Mouse (Mus musculus): ENCODE measurements around the gene Rtn4rl1. TPM values are rescaled to one million over a fixed set of nuclear protein-coding genes. Genes with fewer than 3 reads are reported as not detected.

The Rtn4rl1 gene
- polyA plus RNA-seq, 1 experiment from 2014 or later = 0.88 TPM

DNA sequence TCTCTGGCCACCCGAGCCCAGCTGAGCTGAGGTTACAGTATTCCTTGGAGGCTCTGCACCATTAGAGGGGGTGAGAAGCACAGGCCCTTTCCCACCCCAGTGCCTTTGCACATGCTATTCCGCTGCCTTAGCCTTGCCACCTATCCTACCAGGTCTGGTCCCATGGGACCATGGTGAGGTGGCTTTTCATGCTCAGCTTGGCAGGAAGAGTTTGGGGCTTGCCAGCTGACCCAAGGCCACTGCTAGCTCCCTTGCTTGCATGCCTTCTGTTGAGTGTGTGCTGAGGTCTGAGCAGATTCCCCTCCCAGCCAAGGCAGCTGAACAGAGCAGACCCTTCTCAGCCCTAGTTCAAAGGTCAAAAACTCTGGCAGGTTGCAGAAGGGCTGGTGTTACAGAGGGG is 67.4 kb downstream of the Rtn4rl1 start:
- WGBS = 91% methylated on average over 2 of the region's 2 CpGs
- Histone ChIP-seq H3K4me1 (ENCODE audit: control insufficient read depth, insufficient read depth, low read length) (peaks cover 20% of the 10 kb centered on the region), H3K4me2 (replicated peaks; ENCODE audit: low read depth, low read length) (no peak overlapping the region)

DNA sequence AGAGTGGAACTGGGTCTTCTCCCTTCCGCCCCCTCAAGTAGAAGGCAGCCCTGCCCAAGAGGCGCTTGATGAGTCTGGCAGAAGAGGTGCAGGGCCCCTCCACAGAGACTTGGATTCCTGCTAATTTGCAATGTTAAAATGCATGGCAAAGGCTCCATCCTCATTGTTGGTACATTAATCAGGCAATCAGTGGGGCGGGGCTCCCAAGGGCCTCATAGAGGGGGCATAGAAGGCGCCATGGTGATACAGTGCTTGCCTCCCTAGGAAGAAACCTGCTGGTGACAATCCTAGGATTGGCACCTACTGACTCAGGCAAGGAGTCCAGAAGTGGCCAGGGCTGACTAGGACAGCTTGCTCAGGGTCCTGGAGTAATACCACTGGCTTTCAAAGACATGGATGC is 68.1 kb downstream of the Rtn4rl1 start:
- ATAC-seq (ENCODE audit: insufficient number of reproducible peaks, insufficient read depth, low FRiP score, low read depth) = no peak
- H3K27ac ChIP-seq (ENCODE audit: low read length) = no peak overlapping the region
- no peaks in the 10 kb centered on the region for H3K27me3 ChIP-seq (ENCODE audit: control insufficient read depth, insufficient read depth, low read length)
- H3K36me3 ChIP-seq (ENCODE audit: control insufficient read depth, insufficient read depth, low read length) = no peaks in the 10 kb centered on the region
- 80% methylated on average over 4 of the region's 4 CpGs for WGBS
- no peaks in the 10 kb centered on the region for H3K9me3 ChIP-seq (ENCODE audit: control insufficient read depth, low read depth, low read length)
- H3K4me1 ChIP-seq (ENCODE audit: control insufficient read depth, insufficient read depth, low read length) = peaks cover 20% of the 10 kb centered on the region
- H3K9ac ChIP-seq (replicated peaks; ENCODE audit: low read depth, low read length) = no peak overlapping the region
- no peak overlapping the region for H3K4me3 ChIP-seq (ENCODE audit: low read depth, low read length)
- no peak overlapping the region for H3K4me2 ChIP-seq (replicated peaks; ENCODE audit: low read depth, low read length)

More for the DNA sequence above, 67.4 kb downstream of the Rtn4rl1 start:
- no peak for ATAC-seq (ENCODE audit: insufficient number of reproducible peaks, insufficient read depth, low FRiP score, low read depth)
- Histone ChIP-seq H3K4me3 (ENCODE audit: low read depth, low read length) (no peak overlapping the region), H3K36me3 (ENCODE audit: control insufficient read depth, insufficient read depth, low read length) (no peaks in the 10 kb centered on the region), H3K9me3 (ENCODE audit: control insufficient read depth, low read depth, low read length) (no peaks in the 10 kb centered on the region), H3K27ac (ENCODE audit: low read length) (no peak overlapping the region; the same call in 1 of the 2 replicates), H3K27me3 (ENCODE audit: control insufficient read depth, insufficient read depth, low read length) (no peaks in the 10 kb centered on the region), H3K9ac (replicated peaks; ENCODE audit: low read depth, low read length) (no peak overlapping the region)

DNA sequence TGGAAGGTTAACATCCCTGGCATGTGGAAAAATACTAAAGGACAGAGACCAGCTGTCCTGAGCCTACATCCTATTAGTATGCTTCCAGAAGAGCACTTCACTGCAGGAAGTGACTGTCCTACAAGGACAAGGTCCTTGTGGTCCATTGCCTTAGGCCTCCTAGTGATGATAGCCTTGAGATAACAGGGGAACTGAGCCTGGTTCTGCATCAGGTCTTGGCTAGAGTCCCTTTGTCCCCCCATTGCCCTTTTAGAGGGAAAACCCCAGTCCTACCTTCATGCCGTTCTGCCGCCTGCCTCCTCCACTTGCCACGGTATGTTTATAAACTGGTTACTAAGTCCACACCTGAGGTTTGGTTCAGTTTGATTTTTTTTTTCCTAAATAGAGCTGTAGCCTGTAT is 68.6 kb downstream of the Rtn4rl1 start:
- Histone ChIP-seq H3K4me2 (replicated peaks; ENCODE audit: low read depth, low read length) (no peak overlapping the region), H3K27ac (ENCODE audit: low read length) (peak overlapping the region; percentile 79; the same call in 1 of the 2 replicates), H3K36me3 (ENCODE audit: control insufficient read depth, insufficient read depth, low read length) (no peaks in the 10 kb centered on the region), H3K4me1 (ENCODE audit: control insufficient read depth, insufficient read depth, low read length) (peaks cover 20% of the 10 kb centered on the region), H3K4me3 (ENCODE audit: low read depth, low read length) (no peak overlapping the region), H3K9me3 (ENCODE audit: control insufficient read depth, low read depth, low read length) (no peaks in the 10 kb centered on the region), H3K9ac (replicated peaks; ENCODE audit: low read depth, low read length) (no peak overlapping the region), H3K27me3 (ENCODE audit: control insufficient read depth, insufficient read depth, low read length) (no peaks in the 10 kb centered on the region)
- 67% methylated on average over 3 of the region's 3 CpGs for WGBS
- no peak for ATAC-seq (ENCODE audit: insufficient number of reproducible peaks, insufficient read depth, low FRiP score, low read depth)

DNA sequence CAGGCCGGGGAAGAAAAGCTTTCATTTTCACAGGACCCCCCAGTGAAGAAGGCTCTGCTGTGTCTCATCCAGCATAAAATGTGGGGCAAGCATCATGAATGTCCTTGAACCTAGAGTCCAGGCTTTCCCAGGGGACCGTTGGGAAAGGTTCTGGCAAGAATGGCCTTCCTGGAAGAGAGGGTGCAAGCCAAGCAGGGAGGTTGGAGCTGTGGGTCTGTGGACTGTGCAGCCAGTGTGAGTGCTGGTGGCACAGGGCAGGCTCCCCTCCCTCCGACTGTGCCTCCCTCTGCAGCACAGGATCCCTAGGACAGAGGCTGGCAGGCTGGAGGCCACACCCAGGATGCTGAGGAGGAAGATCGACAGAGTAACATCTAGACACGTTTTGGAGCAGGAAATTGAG is 69.2 kb downstream of the Rtn4rl1 start:
- ATAC-seq (ENCODE audit: insufficient number of reproducible peaks, insufficient read depth, low FRiP score, low read depth) = no peak
- WGBS = 39% methylated on average over 5 of the region's 5 CpGs
- Histone ChIP-seq H3K4me2 (replicated peaks; ENCODE audit: low read depth, low read length) (no peak overlapping the region), H3K27me3 (ENCODE audit: control insufficient read depth, insufficient read depth, low read length) (no peaks in the 10 kb centered on the region), H3K4me1 (ENCODE audit: control insufficient read depth, insufficient read depth, low read length) (peaks cover 20% of the 10 kb centered on the region), H3K9ac (replicated peaks; ENCODE audit: low read depth, low read length) (no peak overlapping the region), H3K36me3 (ENCODE audit: control insufficient read depth, insufficient read depth, low read length) (no peaks in the 10 kb centered on the region), H3K27ac (ENCODE audit: low read length) (peak overlapping the region; percentile 79), H3K9me3 (ENCODE audit: control insufficient read depth, low read depth, low read length) (no peaks in the 10 kb centered on the region), H3K4me3 (ENCODE audit: low read depth, low read length) (no peak overlapping the region)

DNA sequence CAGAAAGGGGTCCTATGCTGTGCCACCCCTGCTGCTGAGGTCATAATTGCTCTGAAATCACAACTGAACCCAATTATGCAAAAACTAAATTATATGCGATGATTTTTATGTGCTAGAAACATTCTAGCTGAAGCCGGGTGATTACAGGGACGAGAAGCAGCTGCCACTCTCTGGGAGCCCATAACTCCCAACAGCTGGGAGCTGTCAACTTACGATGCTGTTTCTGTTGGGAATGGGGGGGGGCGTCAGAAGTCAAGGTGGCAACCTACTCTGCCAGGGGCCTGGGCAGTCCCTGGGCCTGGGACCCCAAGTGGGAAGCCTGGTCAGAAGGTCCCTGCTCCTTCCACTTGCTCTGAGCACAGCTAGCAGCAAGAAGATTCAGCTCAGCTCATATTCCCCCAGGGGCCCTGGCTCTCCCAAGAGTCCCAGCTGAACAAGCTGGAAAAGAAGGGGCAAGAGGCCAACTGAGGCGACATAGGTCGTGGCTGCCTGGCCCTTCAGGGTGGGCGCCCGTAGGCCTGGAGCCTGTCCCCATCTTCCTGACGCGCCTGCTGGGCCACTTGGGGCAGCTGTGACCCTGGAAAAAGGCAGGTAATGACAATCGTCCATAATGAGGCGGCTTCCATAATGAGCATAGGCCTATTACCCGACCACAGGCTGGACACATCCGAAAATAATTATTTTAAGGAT is 69.8 kb downstream of the Rtn4rl1 start:
- peaks cover 20% of the 10 kb centered on the region for H3K4me1 ChIP-seq (ENCODE audit: control insufficient read depth, insufficient read depth, low read length)
- no peaks in the 10 kb centered on the region for H3K27me3 ChIP-seq (ENCODE audit: control insufficient read depth, insufficient read depth, low read length)
- ATAC-seq (ENCODE audit: insufficient number of reproducible peaks, insufficient read depth, low FRiP score, low read depth) = no peak
- 49% methylated on average over 15 of the region's 15 CpGs for WGBS
- no peaks in the 10 kb centered on the region for H3K9me3 ChIP-seq (ENCODE audit: control insufficient read depth, low read depth, low read length)
- H3K4me2 ChIP-seq (replicated peaks; ENCODE audit: low read depth, low read length) = no peak overlapping the region
- H3K4me3 ChIP-seq (ENCODE audit: low read depth, low read length) = no peak overlapping the region
- no peaks in the 10 kb centered on the region for H3K36me3 ChIP-seq (ENCODE audit: control insufficient read depth, insufficient read depth, low read length)
- H3K9ac ChIP-seq (replicated peaks; ENCODE audit: low read depth, low read length) = no peak overlapping the region
- H3K27ac ChIP-seq (ENCODE audit: low read length) = peak overlapping the region; percentile 79

DNA sequence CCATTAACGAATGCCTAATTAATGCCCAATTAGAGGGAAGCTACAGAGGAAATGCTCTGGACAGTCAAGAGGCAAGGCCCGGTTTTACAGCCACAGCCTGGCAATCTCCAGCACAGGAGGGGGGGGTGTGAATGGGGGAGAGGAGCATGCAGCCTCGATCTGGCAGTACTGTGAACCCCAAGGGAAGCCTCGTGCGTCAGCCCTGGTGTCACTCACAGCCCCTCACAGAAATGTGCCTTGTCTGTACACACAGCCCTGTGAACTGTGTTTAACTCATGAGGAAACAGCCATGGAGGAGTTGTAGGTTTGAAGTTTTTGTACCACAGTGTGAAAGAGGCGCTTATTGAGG is 70.4 kb downstream of the Rtn4rl1 start:
- no peaks in the 10 kb centered on the region for H3K36me3 ChIP-seq (ENCODE audit: control insufficient read depth, insufficient read depth, low read length)
- no peak overlapping the region for H3K4me3 ChIP-seq (ENCODE audit: low read depth, low read length)
- H3K4me2 ChIP-seq (replicated peaks; ENCODE audit: low read depth, low read length) = no peak overlapping the region
- 60% methylated on average over 6 of the region's 6 CpGs for WGBS
- no peak overlapping the region for H3K9ac ChIP-seq (replicated peaks; ENCODE audit: low read depth, low read length)
- H3K4me1 ChIP-seq (ENCODE audit: control insufficient read depth, insufficient read depth, low read length) = peaks cover 20% of the 10 kb centered on the region
- ATAC-seq (ENCODE audit: insufficient number of reproducible peaks, insufficient read depth, low FRiP score, low read depth) = no peak
- peak overlapping the region; percentile 3; the same call in 1 of the 2 replicates for H3K27ac ChIP-seq (ENCODE audit: low read length)
- H3K9me3 ChIP-seq (ENCODE audit: control insufficient read depth, low read depth, low read length) = no peaks in the 10 kb centered on the region
- no peaks in the 10 kb centered on the region for H3K27me3 ChIP-seq (ENCODE audit: control insufficient read depth, insufficient read depth, low read length)

DNA sequence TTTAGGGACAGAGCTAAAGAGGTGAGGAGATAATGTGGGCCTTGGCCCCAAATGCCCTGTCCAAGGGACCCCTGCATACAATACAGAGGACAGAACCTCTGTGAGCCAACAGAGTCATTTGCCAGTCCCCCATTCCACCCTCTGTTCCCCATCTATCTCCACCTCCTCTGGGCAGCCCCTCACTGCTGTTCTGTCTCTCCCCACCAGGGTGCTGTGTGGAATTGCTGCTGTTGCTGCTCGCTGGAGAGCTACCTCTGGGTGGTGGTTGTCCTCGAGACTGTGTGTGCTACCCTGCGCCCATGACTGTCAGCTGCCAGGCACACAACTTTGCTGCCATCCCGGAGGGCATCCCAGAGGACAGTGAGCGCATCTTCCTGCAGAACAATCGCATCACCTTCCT is 71.0 kb downstream of the Rtn4rl1 start:
- WGBS = 90% methylated on average over 6 of the region's 6 CpGs
- H3K36me3 ChIP-seq (ENCODE audit: control insufficient read depth, insufficient read depth, low read length) = no peaks in the 10 kb centered on the region
- no peak overlapping the region for H3K27ac ChIP-seq (ENCODE audit: low read length)
- H3K4me1 ChIP-seq (ENCODE audit: control insufficient read depth, insufficient read depth, low read length) = peaks cover 20% of the 10 kb centered on the region
- no peaks in the 10 kb centered on the region for H3K9me3 ChIP-seq (ENCODE audit: control insufficient read depth, low read depth, low read length)
- no peaks in the 10 kb centered on the region for H3K27me3 ChIP-seq (ENCODE audit: control insufficient read depth, insufficient read depth, low read length)
- no peak overlapping the region for H3K4me3 ChIP-seq (ENCODE audit: low read depth, low read length)
- ATAC-seq (ENCODE audit: insufficient number of reproducible peaks, insufficient read depth, low FRiP score, low read depth) = no peak
- H3K4me2 ChIP-seq (replicated peaks; ENCODE audit: low read depth, low read length) = no peak overlapping the region
- no peak overlapping the region for H3K9ac ChIP-seq (replicated peaks; ENCODE audit: low read depth, low read length)

DNA sequence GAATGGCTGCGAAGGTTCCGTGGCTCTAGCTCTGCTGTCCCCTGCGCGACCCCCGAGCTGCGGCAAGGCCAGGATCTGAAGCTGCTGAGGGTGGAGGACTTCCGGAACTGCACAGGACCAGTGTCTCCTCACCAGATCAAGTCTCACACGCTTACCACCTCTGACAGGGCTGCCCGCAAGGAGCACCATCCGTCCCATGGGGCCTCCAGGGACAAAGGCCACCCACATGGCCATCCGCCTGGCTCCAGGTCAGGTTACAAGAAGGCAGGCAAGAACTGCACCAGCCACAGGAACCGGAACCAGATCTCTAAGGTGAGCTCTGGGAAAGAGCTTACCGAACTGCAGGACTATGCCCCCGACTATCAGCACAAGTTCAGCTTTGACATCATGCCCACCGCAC is 72.0 kb downstream of the Rtn4rl1 start:
- no peaks in the 10 kb centered on the region for H3K9me3 ChIP-seq (ENCODE audit: control insufficient read depth, low read depth, low read length)
- no peak overlapping the region for H3K4me2 ChIP-seq (replicated peaks; ENCODE audit: low read depth, low read length)
- no peak overlapping the region for H3K27ac ChIP-seq (ENCODE audit: low read length)
- no peak overlapping the region for H3K9ac ChIP-seq (replicated peaks; ENCODE audit: low read depth, low read length)
- no peak for ATAC-seq (ENCODE audit: insufficient number of reproducible peaks, insufficient read depth, low FRiP score, low read depth)
- no peaks in the 10 kb centered on the region for H3K36me3 ChIP-seq (ENCODE audit: control insufficient read depth, insufficient read depth, low read length)
- H3K4me3 ChIP-seq (ENCODE audit: low read depth, low read length) = no peak overlapping the region
- H3K4me1 ChIP-seq (ENCODE audit: control insufficient read depth, insufficient read depth, low read length) = peaks cover 20% of the 10 kb centered on the region
- WGBS = 64% methylated on average over 15 of the region's 15 CpGs
- no peaks in the 10 kb centered on the region for H3K27me3 ChIP-seq (ENCODE audit: control insufficient read depth, insufficient read depth, low read length)

DNA sequence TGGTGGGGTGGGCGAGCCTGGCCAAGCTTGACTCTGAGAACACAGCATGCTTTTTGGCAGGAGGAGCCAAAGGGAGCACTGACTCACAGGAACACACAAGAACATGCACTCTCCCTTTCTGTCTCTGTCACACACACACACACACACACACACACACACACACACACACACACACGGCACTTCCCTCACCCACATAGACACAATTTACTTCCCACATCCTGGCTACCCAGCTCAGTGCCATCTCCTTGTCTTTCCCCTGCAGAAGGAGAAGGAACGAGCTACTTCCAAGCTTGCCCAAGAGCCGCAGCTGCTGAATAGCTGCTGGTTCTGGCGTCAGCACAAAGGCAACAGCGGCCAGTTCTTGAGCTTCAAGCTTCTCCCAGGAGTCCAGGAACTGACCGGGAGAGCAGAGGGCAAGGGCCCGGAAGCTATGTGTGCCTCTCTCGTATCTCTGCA is 74.3 kb downstream of the Rtn4rl1 start:
- Histone ChIP-seq H3K9ac (replicated peaks; ENCODE audit: low read depth, low read length) (no peak overlapping the region), H3K4me1 (ENCODE audit: control insufficient read depth, insufficient read depth, low read length) (peaks cover 9% of the 10 kb centered on the region), H3K27me3 (ENCODE audit: control insufficient read depth, insufficient read depth, low read length) (no peaks in the 10 kb centered on the region), H3K9me3 (ENCODE audit: control insufficient read depth, low read depth, low read length) (no peaks in the 10 kb centered on the region), H3K4me3 (ENCODE audit: low read depth, low read length) (no peak overlapping the region), H3K4me2 (replicated peaks; ENCODE audit: low read depth, low read length) (no peak overlapping the region), H3K36me3 (ENCODE audit: control insufficient read depth, insufficient read depth, low read length) (no peaks in the 10 kb centered on the region), H3K27ac (ENCODE audit: low read length) (no peak overlapping the region)
- WGBS = 52% methylated on average over 9 of the region's 9 CpGs
- no peak for ATAC-seq (ENCODE audit: insufficient number of reproducible peaks, insufficient read depth, low FRiP score, low read depth)

Measured in stomach, embryonic 14.5 days (tissue).